ENCODE assay signal across 8 mouse cellular contexts in genomic region chr3:54587127-54587995, GRCm38 (mm10).
DNase-seq lines count a peak whose midpoint lies in the region; ATAC-seq lines count a peak whose summit lies in the region.

No protein-coding gene starts in this region.

- peak overlapping the region; percentile 38; the same call in 1 of the 2 replicates for H3K4me2 ChIP-seq in intestine, embryonic 16.5 days (ENCODE audit: low read depth, low read length)

- intact Hi-C loops in heart, postnatal 14 days (cut with DNase I), result no loop called here

- DNase-seq in layer of hippocampus, adult 18-20 months (ENCODE audit: low spot score in 2 of 2), result peak; percentile 15 to 26
- no peak for DNase-seq in layer of hippocampus, postnatal 10 days (ENCODE audit: low spot score in 2 of 2)
- DNase-seq in embryo, embryonic 10.5 days (ENCODE audit: low spot score), result peak; percentile 71
- DNase-seq in right cerebral cortex, postnatal 25 days, result peak; percentile 23
- DNase-seq in thymus, postnatal 4 days, result no peak
- no peak for DNase-seq in heart, postnatal 14 days
- no peak for DNase-seq in spleen, postnatal 10 days (ENCODE audit: low spot score in 2 of 2)

- peak overlapping the region; percentile 76 for H3K27ac ChIP-seq in intestine, embryonic 16.5 days (ENCODE audit: low read length)

- 51% methylated on average over 21 of the region's 21 CpGs for WGBS in intestine, embryonic 16.5 days

- H3K4me1 ChIP-seq in intestine, embryonic 16.5 days (ENCODE audit: control insufficient read depth, insufficient read depth, low read length), result no peaks in the 10 kb centered on the region

- 0 out of 2 replicates have a peak overlapping the region, but pooled peaks have one; percentile 11 for H3K9ac ChIP-seq in intestine, embryonic 16.5 days (ENCODE audit: low read depth, low read length)

- H3K27me3 ChIP-seq in intestine, embryonic 16.5 days (replicated peaks; ENCODE audit: control insufficient read depth, insufficient read depth, low read length), result no peaks in the 10 kb centered on the region

- no peaks in the 10 kb centered on the region for H3K9me3 ChIP-seq in intestine, embryonic 16.5 days (ENCODE audit: control insufficient read depth, low read length)

- peak overlapping the region; percentile 22 for H3K4me3 ChIP-seq in intestine, embryonic 16.5 days (ENCODE audit: low read length)

- H3K36me3 ChIP-seq in intestine, embryonic 16.5 days (ENCODE audit: control insufficient read depth, insufficient read depth, low read length), result no peaks in the 10 kb centered on the region

- ATAC-seq in intestine, embryonic 16.5 days, result 0 out of 2 replicates have a peak, but pooled peaks have one; percentile 31

Comparison
In these comparisons a context has a peak if more than half of its experiments do, and no peak if none do; other contexts are left out.
1. DNase-seq: peak in layer of hippocampus, adult 18-20 months (2 of 2), embryo, embryonic 10.5 days (single experiment) and right cerebral cortex, postnatal 25 days (single experiment); none in layer of hippocampus, postnatal 10 days (0 of 2), thymus, postnatal 4 days (single experiment), heart, postnatal 14 days (0 of 2) and spleen, postnatal 10 days (0 of 2).